Mouse (Mus musculus): ENCODE results near the gene Usf1.

Gene Usf1

DNA sequence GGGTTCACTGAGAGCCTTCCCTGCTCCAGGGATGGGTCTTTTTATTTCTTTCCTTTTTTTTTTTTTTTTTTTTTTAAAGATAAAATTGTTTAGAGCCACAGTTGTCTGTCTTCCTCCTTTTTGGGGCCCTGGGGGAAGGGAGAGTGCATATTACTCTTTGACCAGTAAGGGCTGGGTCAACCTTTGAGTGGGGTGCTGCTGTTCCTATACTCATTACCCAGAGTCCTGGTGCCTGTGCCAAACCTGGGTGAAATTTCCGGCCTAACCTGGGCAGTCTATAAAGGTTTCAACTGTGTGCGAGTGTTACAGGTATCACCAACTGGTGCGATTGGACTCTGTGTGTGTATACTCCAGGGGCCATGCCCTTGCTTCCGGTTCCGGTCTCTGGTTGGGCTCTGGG, 7.5 kb downstream of the Usf1 start, which contains the start of gene Tstd1:
Gene Tstd1, plus strand, starts transcription at position 213 of the 400 bp plus-strand sequence.
- no peak for DNase-seq (ENCODE audit: low spot score)

DNA sequence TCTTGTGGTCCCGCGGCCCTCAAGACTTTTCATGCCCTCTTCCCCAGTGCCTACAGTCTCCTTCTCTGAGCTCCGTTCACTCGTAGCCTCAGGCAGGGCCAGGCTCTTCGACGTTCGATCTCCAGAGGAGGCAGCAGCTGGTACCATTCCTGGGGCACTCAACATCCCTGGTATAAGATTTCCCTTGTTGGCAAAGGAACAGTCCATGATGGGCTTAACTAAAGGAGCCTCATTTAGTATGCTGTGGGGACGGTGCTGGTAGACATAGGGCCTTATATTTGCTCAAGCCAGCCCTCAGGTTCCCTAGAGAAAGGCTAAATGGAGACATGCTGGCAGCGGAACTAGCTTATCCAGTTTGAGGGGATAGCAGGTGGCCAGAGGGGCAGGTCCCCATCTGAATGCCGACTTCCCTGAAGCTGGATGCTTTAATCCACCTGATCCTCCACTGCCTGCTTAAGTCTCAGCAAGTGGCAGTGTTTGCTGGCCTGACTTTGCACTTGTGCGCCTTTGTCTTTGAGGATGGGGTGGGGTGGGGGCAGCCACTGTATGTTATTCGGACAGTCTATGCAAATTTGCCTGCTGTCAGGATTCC, 8.3 kb downstream of the Usf1 start:
- DNase-seq (ENCODE audit: low spot score), result no peak

DNA sequence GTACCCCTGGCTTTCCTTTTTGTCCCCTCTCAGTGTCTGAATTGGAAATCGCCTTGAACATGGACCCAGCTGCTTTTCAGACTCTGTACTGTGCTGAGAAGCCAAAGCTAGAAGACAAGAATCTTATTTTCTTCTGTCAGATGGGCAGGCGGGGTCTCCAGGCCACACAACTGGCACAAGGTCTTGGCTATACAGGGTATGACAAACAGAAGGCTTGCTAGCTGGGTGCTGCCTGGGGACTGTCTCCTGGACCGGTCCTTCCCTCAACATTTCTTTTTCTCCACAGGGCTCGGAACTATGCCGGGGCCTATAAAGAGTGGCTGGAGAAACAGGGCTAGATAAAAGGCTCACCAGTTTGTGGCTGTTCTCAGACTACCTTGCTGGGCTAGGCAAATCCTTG, 8.8 kb downstream of the Usf1 start:
- DNase-seq (ENCODE audit: low spot score), result no peak

DNA sequence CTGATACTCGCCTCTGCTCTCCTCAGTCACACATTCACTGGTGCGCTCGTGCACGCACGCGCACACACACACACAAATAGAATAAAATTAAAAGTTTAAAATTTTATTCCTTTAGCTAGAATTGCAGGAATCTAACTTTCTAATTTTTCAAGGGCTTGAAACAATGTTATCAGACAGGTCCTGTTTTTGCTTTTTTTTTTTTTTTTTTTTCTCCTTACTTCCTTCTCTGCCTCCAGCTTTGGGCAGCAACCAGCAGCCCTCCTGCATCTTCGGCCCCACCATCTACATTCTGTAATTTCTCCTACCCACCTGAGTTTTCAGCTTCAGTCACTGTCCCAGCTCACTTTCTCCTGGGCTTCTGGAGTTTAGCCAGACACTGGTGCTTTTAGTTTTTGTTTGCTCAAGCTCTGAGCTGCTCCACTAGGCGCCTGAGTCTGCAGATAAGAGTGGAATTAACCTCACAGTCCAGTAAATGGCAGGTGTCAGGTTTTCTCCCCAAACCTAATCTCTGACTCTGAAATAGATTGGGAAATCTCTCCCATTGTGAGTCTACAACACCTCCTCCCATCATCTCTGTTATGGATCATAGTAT, 11.5 kb downstream of the Usf1 start:
- peak; percentile 33 for DNase-seq (ENCODE audit: low spot score)

DNA sequence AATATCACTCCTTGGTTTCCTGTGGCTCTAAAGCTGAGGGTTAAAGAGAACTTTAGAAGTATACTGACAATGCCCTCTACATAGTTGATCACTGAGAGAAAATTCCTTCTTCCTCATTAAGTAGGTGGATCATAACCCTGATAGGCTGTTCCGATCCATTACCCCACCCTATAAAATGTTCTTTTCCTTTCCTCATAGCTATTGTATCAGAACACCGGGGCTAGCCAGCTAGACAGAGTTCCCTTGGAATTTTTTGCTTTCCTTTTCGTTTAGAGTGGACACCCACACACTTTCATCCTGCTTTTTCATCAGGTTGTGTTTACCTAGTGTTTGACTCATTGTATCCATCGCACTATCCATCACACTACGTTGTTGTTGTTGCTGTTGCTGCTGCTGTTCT, 13.5 kb downstream of the Usf1 start:
- no peak for DNase-seq (ENCODE audit: low spot score)

DNA sequence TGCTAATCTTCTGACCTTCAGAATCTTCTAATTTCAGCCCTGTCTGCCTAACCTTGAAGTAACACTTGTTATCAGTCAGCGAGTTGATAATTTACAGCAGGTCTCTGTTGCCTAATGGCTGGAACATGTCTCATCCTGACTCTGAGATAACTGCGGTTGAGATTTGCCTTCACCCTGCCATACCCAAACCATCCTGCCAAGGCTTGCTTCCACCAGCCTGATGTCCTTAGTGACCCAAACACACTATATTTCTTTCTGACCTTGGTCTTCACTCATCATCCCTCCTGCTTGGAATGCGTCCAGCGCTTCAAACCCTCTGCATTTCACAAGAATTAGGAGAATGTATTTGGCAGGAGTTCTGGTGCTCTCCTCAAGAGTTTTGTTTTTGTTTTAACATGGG, 14.0 kb downstream of the Usf1 start:
- peak; percentile 62 for DNase-seq (ENCODE audit: low spot score)

DNA sequence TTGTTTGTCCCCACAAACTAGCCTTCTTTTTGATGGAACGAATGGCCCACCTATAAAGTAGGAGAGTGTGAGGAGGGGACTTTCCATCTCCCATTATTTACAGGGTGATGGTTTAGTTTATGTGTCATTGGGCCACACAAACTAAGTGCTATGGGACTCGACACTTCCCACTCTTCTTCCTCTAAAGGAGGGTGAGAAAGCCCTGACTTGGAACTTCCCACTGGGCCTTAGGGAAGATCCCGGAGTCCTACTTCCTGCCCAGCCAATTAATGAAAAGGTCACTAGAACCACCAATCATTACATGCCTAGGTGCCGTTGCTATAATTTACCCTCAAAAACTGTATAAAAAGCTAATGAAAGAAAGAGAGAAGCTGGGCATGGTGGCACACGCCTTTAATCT, 21.0 kb downstream of the Usf1 start:
- DNase-seq (ENCODE audit: low spot score), result no peak

DNA sequence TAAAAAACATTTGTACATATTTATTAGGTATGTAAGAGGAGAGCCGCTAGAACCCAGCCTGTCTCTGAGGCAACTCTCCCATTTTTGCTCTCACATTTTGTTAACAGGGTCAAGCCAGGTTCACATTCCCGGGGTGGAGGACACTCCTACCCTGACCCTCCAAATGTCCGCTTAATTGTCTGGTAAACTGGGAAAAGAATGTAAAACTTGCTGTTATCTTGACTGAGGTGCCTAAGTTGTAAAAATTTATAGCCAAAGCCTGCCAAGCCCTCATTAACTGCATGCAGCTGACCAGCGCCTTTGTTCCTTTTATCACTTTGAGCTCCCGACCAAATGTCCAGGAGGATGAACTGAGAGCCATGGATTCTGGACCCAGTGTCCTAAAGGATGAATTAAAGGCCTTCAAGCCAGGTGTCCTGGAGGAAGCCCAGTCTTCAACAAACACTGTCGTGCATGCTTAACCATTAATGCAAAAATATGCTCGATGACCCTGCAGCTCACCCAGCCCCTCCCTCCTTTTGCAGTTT, 24.2 kb downstream of the Usf1 start:
- DNase-seq (ENCODE audit: low spot score), result peak; percentile 32

DNA sequence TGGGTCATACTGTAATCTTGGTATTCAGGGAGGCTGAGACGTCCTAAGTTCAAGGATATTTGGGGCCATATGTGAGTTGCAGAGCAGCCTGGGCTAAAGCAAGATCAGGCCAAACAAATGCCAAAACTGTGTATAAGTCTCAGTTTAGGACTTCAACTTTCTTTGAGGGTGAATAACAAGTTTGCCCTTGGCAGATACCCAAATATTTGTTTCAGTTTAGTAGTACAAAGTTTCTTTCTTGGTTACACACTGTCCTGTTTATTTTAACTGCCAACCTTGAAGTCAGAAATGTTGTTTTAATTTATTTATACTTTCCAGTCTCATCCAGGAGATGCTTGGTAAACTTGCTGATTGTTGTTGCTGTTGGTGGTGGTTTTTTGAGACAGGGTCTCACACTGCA, 24.9 kb downstream of the Usf1 start:
- no peak for DNase-seq (ENCODE audit: low spot score)

DNA sequence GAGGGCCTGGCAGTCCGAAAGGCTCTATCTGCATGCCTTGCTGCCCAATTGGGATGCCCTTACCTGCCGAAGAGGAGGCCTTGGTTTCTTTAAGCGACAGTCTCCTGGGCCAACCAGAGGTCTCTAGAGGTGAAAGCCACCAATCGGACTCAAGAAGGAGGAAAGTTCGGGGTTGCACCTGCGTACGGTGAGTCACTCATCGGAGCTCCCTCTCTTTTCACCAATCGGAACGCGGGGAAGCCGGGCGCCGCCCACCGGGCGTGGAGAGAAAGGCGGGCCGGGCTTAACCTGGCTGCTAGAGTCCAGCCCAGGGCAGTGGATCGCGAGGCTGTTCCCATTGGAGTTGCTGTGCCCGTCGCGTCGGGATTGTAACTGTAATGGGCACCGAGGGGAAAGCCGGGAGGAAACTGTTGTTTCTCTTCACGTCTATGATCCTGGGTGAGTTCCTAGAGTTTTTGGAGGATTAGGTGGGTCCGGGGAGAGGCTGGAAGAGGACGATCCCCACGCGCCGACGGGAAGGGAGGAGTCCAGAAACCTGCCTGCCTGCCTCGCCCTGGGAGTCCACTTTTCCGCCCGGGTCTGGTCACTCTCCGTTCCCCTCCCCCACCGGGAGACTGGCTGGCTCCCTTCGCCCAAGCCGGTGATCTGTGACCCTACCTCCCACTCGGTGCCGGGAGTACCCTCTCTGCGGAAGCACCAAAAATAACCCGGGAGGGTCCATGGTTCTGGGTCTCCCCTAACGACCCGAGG, 26.3 kb downstream of the Usf1 start, which contains the start of gene F11r:
Gene F11r, plus strand, starts transcription at position 272 of the 750 bp plus-strand sequence.
- DNase-seq (ENCODE audit: low spot score), result peak; percentile 93

DNA sequence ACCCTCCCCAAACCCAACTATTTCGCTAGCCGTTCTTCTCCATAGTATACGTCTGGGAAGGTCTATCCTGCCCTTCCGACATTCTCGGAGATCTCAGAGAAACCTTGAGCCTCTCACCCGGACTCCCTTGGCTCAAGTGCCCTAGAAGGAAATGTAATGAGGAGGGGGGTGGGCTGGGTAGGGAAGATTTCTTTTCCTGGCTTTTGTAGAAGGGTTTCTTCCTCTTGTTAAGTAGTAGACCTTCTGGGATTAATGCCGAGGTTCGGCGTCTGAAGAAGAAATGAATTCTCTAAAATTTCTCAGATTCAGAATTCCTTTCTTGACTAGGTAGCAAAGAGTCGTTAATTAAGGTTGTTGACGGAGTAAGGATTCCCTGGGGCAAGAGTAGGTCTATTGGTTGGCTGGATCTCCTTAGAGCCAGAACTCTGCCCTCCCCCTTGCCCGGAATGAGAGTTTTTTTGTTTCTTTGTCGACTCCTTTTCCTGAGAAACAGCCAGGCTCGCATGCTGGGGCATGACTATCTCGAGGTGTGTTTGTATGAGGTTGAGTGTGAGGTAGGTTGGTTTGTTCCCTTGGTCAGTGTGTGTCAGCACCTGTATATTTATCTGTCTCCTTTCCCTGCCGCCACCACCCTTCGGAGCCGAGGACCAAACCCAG, 27.0 kb downstream of the Usf1 start:
- no peak for DNase-seq (ENCODE audit: low spot score)

DNA sequence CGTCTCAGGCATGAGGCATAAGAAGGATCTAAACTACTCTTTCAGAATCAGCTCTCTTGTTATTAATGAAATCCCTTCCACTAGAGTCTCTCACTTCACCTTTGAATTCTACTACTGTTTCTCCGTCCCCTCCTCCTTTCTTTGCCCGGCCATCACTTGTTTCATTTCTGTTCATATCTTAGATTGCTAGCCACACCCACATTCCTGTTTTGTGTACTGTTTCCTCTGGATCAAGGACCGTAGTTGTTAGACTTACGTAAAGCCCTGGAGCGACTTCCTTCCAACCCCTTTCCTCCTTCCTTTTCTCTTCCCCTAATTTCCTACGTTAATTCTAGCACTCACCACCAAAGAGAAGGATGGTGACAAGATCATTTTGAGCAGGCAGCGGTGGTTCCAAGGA, 28.0 kb downstream of the Usf1 start:
- DNase-seq (ENCODE audit: low spot score), result no peak

DNA sequence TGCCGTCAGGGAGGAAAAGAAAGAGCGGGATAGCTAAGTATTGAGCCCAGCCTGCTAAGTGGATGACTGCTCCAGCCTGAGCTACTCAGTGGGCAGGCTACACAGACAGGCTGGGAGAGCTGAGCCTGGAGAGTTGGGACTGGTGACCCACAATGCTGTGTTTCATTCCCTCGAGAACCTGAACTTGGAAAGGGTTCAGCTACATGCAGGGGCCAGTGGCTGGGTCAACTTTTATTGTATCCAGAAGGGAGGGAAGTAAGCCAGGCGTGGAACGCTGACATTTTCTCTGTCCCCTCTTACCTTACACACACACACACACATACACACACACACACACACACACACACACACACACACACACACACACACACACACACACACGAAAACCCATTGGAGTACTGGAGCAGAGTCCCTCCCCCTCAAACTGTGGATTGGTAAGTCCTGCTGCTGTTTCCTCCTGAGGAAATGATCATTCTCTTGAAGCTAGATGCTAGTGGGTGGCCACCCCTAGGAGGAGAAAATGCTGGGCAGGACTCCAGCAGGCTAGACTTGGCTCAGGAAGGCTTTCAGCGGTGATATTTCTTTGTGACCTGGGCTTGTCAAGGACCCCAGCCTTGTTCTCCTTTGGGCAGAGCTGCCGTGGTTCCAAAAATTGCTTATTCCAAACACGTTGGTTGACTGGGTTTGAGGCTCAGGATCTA, 29.1 kb downstream of the Usf1 start:
- DNase-seq (ENCODE audit: low spot score), result no peak

DNA sequence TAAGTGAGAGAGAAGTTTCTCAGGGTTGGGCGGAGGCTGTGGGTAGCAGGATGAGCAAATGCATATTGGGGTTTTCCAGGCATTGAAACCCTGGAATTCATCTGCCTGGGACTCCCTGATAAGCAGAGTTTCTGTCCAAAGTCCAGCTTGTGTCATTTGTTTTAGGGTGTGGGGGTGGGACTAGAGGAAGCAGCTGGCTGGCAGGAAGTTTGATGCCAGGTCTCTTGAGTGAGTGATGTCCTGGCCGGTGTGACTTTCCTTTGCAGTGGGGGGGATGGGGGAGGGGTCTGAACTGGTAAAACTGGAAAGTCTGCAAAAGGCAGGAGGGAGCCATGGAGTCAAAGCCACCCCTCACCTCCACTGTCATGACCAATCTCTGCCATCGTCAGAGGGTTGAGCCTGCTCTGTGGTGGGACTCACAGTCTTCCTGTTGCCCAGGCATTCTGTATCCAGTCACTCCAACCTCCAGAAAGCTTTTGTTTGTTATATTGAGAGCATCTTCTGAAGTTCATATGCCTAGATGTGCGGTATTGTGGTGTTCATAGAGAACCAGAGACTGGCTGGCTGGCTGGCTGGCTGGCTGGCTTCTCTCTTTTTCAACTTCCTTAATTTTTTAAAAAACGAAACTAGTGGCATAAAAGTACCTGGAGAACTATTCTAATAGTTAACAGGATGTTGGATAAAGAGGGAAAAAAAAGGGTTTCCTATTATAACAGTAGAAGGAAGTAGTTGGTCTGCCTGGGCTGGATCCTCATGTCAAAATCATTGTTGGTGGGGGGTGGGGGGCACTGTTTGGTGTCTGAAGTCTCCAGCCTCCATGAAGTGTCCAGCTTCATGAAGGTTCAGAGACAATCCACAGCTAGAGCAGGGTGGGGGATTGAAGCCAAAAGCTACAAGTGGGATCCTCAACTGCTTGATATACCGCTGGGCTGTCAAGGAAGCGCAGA, 30.6 kb downstream of the Usf1 start:
- peak; percentile 60 for DNase-seq (ENCODE audit: low spot score)

DNA sequence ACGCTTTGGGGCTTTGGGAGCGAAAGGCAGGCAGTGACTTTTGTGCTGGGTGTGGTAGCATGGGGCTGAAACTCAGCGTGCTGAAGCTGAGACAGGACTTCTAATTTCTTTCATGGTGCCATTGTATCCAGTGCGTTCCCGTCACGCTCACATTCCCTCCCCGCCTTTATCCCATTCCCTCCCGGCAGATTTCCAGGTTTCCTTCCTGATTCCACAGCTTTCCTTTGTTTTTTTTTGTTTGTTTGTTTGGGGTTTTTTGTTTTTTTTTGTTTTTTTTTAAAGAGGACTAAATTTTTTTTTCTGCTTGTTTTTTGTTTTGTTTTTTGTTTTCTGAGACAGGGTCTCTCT, 31.3 kb downstream of the Usf1 start:
- DNase-seq (ENCODE audit: low spot score), result no peak

DNA sequence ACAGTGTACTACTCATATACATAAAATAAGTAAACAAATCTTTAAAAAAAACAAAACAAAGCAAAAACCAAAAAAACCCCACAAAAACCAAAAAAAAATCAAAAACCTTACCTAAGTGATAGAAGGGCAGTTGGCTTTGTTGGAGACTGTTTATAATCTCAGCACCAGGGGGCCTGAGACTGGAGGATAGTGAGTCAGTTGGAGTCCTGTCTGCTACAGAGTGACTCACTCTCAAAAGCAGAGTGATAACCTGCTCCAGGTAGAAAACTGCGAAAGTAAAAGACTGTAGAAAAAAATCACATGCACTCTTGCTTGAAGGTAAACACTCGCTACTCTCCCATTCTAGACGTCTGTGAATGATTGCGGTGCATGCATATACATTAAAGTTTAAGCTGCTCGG, 33.9 kb downstream of the Usf1 start:
- DNase-seq (ENCODE audit: low spot score), result no peak

DNA sequence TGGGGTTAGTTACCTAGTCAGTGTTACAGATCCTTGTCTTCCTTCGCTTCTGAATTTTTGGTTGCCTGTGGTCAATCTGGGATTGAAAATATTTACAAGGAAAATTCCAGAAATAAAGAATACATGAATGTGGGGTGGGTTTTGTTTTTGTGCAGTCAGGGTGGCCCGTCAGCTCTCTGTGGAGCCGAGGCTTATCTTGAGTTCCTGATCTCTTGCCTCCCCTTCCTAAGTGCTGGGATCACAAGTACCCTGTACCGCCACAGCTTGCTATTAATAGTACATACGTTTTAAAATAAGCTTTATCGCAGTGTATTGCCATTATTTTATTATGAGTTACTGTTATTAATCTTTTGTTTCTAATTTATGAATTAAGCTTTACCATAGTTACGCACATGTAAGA, 35.7 kb downstream of the Usf1 start:
- DNase-seq (ENCODE audit: low spot score), result no peak

DNA sequence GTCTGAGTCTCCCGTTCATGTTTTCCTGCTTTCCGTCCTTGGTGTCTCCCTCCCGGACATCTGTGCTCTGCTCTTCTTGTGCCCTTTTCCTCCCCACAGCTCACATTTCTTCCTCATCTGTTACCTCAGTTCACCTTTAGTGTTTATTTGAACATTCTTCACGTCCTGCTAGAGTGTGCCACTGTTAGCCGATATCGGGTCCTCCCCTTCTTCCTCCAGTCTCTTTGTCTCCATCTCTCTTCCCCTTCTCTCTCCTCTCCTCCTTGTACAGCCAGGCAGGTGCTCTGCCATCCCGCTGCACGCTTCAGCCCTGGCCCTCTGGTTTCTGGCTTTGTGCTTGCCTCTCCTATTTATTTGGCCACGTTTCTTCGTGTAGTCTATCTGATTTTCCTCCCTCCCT, 36.6 kb downstream of the Usf1 start:
- DNase-seq (ENCODE audit: low spot score), result no peak

DNA sequence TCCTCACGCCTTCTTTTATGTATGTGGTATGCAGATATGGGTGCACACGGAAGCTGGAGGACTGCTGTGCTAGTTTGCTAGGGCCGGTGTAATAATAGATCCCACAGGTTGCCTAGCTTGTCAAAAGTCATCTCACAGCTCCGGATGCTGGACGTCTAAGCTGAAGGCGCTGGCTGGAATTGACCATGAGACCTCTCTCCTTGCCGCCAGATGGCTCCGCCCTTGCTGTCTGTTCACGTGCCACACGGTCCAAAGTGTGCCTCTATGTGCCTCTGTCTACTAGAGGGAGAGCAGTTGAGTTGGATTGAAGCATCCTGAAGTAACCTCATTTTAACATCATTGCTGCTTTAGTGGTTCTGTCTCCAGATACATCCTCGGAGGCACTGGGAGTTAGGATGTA, 38.9 kb downstream of the Usf1 start:
- no peak for DNase-seq (ENCODE audit: low spot score)

DNA sequence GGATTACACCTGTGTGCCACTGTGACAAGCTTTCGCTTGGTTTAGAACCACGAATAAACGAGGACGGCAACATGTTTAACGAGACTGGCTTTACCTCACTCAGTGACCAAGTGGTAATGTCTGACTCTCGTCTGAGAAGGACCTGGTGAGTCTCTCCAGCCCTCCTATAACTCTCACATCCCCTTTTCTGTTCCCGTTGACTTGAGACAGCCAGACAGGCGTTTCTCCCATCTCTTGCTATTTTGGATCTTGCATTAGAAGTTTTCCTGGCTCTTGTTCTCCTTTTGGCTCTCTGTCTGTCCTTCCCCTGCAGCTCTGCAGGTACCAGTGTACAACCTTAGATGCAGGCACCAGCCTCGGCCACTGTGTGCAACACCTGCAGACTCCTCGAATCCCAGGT, 39.9 kb downstream of the Usf1 start:
- no peak for DNase-seq (ENCODE audit: low spot score)

DNA sequence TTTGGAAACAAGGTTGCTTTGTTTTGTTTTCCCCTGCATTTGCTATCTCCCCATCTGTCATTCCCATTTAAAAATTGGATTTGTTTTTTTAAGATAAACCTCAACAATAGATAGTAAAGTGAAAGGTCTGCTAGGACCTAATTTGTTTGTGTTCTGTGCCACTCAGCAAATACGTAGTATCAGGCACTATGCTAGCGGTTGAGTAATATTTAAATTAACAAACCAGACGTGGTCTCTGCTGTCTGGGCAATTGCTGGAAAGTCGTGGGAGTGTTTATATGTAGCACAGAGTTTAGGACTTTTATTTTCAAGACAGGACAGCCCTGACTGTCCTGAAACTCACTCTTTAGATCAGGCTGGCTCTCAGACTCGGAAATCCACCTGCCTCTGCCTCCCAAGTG, 41.4 kb downstream of the Usf1 start:
- no peak for DNase-seq (ENCODE audit: low spot score)
